Mouse (Mus musculus) limb, embryonic 13.5 days (tissue): ENCODE measurements around the gene Tjap1. TPM values are rescaled to one million over a fixed set of nuclear protein-coding genes. Genes with fewer than 3 reads are reported as not detected.

Source experiments
- ATAC-seq: fragments of 200-750 bp; cut with Nextera tagmentation; 2 replicates; pipeline ENCODE4 v1.8.0; 2017; ENCODE audit warnings: low read depth, moderate number of reproducible peaks, moderate TSS enrichment; ENCODE audit not compliant: low FRiP score
- H3K27ac ChIP-seq: fragments of 300-500 bp; sonication (generic); 2 replicates; pipeline ENCODE4 v1.5.1; 2015; ENCODE audit warnings: inconsistent platforms, mild to moderate bottlenecking, moderate library complexity
- H3K27me3 ChIP-seq: fragments of 300-500 bp; sonication (generic); 2 replicates; pipeline ENCODE4 v1.6.1; 2015; ENCODE audit warnings: mild to moderate bottlenecking, inconsistent platforms
- H3K36me3 ChIP-seq: fragments of 300-500 bp; sonication (generic); 2 replicates; pipeline ENCODE4 v1.6.1; 2015; ENCODE audit warnings: inconsistent platforms, mild to moderate bottlenecking, moderate library complexity
- H3K4me1 ChIP-seq: fragments of 300-500 bp; sonication (generic); 2 replicates; pipeline ENCODE4 v1.6.1; 2015; ENCODE audit warnings: inconsistent platforms
- H3K4me2 ChIP-seq: fragments of 300-500 bp; sonication (generic); replicated peaks from 2 replicates; pipeline ENCODE4 v1.6.1; 2015; ENCODE audit warnings: inconsistent platforms, mild to moderate bottlenecking, moderate library complexity
- H3K4me3 ChIP-seq: fragments of 300-500 bp; sonication (generic); 2 replicates; pipeline ENCODE4 v1.5.1; 2015; ENCODE audit warnings: moderate library complexity, mild to moderate bottlenecking, inconsistent platforms
- H3K9ac ChIP-seq: fragments of 300-500 bp; sonication (generic); 2 replicates; pipeline ENCODE4 v1.6.1; 2015; ENCODE audit warnings: mild to moderate bottlenecking, inconsistent platforms
- H3K9me3 ChIP-seq: fragments of 300-500 bp; sonication (generic); 2 replicates; pipeline ENCODE4 v1.6.1; 2016; ENCODE audit warnings: inconsistent platforms
- WGBS: fragments of 180-500 bp; shearing (Covaris S2); methylation state at CpG from one replicate; pipeline ENCODE4 v1.1.7; 2015; 5-methylcytosine and 5-hydroxymethylcytosine counted together
- polyA plus RNA-seq: library from polyadenylated mRNA; unstranded; fragments of >200 nt; fragmentation: Nextera tagmentation; extraction: Ambion mirVana; gene quantifications from 2 replicates; pipeline ENCODE4 v1.2.1, GENCODE M21; 2015

Tjap1 gene
- polyA plus RNA-seq, 1 experiment from 2014 or later: 68.2 TPM

DNA sequence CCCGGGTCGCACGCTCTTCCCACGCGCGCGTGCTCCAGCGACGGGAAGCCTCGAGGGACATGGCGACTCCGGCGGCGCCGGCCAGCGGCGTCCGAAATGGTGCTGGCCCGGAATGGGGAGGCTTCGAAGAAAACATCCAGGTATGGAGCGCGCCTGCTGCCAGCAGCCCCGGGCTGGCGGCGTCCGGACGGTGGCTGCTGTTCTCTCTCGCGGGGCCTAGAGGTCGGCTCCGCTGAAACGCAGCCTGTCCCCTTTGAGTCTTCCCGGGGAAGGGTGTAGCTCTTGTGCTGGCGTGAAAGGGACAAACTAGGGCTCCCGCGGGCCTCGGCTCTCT is 34.7 kb downstream of the Tjap1 start:
- ATAC-seq: peak; percentile 42; the same call in 1 of the 2 replicates
- Histone ChIP-seq H3K4me2 (peak overlapping the region; percentile 96), H3K4me1 (peaks cover 22% of the 10 kb centered on the region), H3K9ac (peak overlapping the region; percentile 97), H3K27me3 (no peaks in the 10 kb centered on the region), H3K9me3 (no peaks in the 10 kb centered on the region), H3K4me3 (peak overlapping the region; percentile 98), H3K36me3 (peaks cover 70% of the 10 kb centered on the region), H3K27ac (peak overlapping the region; percentile 70)
- under 1% methylated on average over 36 of the region's 37 CpGs for WGBS

- Histone ChIP-seq H3K9me3 (no peaks in the 10 kb centered on the region), H3K9ac (peak within 1 kb of the TSS; percentile 97), H3K4me2 (peak within 1 kb of the TSS; percentile 96), H3K27ac (peak within 1 kb of the TSS; percentile 70), H3K4me3 (peak within 1 kb of the TSS; percentile 98), H3K4me1 (peaks cover 21% of the 10 kb centered on the region), H3K36me3 (peaks cover 75% of the 10 kb centered on the region), H3K27me3 (no peaks in the 10 kb centered on the region)
- WGBS: under 1% methylated on average over 53 of the region's 53 CpGs
- ATAC-seq: peak; percentile 92
Observed at GRCm38 (mm10) chr17:46247512-46248188, 35.2 kb downstream of the Tjap1 start, which contains the start of the genes Polr1c and Yipf3. TSS of gene Polr1c (minus strand) at chr17:46248054. TSS of gene Yipf3 (plus strand) at chr17:46248080.

DNA sequence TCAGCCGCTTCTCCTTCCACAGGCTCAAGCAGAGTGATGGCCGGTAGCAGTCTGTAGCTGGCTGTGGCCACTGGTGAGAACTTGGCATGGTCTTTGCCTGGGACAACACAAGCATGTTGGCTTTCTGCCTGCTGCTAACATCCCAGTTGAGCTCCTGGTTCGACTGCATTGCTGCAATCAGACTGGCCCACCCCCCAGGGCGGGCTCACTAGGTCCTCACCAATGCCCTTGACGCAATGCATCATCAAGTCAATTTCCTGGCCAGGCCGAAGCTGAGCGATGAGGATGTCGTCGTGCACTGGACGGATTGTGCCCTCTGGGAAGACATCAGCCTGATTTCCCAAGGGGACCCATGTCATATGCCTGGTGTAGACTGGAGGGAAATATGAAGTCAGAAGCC is 38.2 kb downstream of the Tjap1 start:
- Histone ChIP-seq H3K4me1 (peaks cover 20% of the 10 kb centered on the region), H3K9ac (0 out of 2 replicates have a peak overlapping the region, but pooled peaks have one; percentile 8), H3K9me3 (no peaks in the 10 kb centered on the region), H3K4me3 (no peak overlapping the region), H3K27ac (no peak overlapping the region), H3K36me3 (peaks cover 75% of the 10 kb centered on the region), H3K27me3 (no peaks in the 10 kb centered on the region), H3K4me2 (no peak overlapping the region)
- ATAC-seq: no peak
- WGBS: 80% methylated on average over 10 of the region's 10 CpGs

- ATAC-seq: no peak
- Histone ChIP-seq H3K9ac (no peak overlapping the region), H3K27me3 (no peaks in the 10 kb centered on the region), H3K27ac (no peak overlapping the region), H3K4me3 (no peak overlapping the region), H3K36me3 (peaks cover 76% of the 10 kb centered on the region), H3K4me2 (no peak overlapping the region), H3K4me1 (peaks cover 10% of the 10 kb centered on the region), H3K9me3 (no peaks in the 10 kb centered on the region)
- WGBS: 74% methylated on average over 2 of the region's 2 CpGs
Observed at GRCm38 (mm10) chr17:46243624-46244023, 39.2 kb downstream of the Tjap1 start.

DNA sequence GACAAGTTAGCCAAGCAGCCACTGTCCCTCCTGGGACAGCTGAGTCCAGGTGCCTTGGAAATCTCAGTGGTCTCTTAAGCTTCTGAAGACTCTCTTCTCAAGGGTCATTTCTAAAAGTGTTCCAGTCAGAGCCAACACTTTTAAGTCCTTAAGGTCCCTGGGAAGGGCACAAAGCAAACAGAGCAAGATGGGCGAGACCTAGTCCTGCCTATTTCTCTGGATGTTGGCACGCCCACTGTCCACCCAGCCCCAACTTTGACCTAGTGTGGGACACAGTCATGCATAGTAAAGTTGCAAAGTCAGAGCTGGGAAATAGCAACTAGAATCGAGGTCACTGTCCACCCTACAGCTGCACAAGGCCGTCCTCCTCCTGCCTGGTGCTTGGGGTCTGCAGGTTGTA is 39.8 kb downstream of the Tjap1 start:
- Histone ChIP-seq H3K36me3 (peaks cover 82% of the 10 kb centered on the region), H3K4me3 (no peak overlapping the region), H3K9me3 (no peaks in the 10 kb centered on the region), H3K27ac (no peak overlapping the region), H3K4me2 (no peak overlapping the region), H3K27me3 (no peaks in the 10 kb centered on the region), H3K9ac (no peak overlapping the region), H3K4me1 (peaks cover 8% of the 10 kb centered on the region)
- 87% methylated on average over 4 of the region's 4 CpGs for WGBS
- ATAC-seq: no peak

DNA sequence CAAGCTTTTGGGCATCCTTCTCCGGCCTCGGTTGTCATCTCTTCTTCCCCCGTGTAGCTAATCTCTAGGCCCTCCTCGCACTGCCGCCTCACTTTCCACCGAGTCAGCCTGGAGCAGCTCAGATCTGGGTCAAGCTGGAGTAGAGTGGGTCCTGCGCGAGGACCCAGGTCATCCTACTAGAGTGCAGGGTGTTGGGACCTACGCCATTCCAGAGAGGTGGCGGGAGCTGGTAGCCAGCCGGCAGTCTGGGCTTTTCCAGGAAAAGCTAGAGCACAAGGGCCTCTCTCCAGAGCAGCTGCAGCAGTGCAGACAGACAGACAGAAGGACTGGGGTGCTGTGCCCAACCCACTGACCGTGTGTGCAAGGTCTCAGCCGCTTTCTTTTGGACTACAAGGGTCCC is 40.6 kb downstream of the Tjap1 start:
- Histone ChIP-seq H3K4me1 (peaks cover 8% of the 10 kb centered on the region), H3K9ac (no peak overlapping the region), H3K4me2 (no peak overlapping the region), H3K36me3 (peaks cover 89% of the 10 kb centered on the region), H3K4me3 (no peak overlapping the region), H3K27me3 (no peaks in the 10 kb centered on the region), H3K27ac (no peak overlapping the region), H3K9me3 (no peaks in the 10 kb centered on the region)
- WGBS: 86% methylated on average over 13 of the region's 13 CpGs
- ATAC-seq: no peak

GRCm38 (mm10) chr17:46241471-46241870 is 41.4 kb downstream of the Tjap1 start:
- 67% methylated on average over 11 of the region's 11 CpGs for WGBS
- ATAC-seq: no peak
- Histone ChIP-seq H3K27me3 (no peaks in the 10 kb centered on the region), H3K9ac (no peak overlapping the region), H3K9me3 (no peaks in the 10 kb centered on the region), H3K4me3 (no peak overlapping the region), H3K4me2 (no peak overlapping the region), H3K36me3 (peaks cover 97% of the 10 kb centered on the region), H3K4me1 (peaks cover under 1% of the 10 kb centered on the region), H3K27ac (no peak overlapping the region)

DNA sequence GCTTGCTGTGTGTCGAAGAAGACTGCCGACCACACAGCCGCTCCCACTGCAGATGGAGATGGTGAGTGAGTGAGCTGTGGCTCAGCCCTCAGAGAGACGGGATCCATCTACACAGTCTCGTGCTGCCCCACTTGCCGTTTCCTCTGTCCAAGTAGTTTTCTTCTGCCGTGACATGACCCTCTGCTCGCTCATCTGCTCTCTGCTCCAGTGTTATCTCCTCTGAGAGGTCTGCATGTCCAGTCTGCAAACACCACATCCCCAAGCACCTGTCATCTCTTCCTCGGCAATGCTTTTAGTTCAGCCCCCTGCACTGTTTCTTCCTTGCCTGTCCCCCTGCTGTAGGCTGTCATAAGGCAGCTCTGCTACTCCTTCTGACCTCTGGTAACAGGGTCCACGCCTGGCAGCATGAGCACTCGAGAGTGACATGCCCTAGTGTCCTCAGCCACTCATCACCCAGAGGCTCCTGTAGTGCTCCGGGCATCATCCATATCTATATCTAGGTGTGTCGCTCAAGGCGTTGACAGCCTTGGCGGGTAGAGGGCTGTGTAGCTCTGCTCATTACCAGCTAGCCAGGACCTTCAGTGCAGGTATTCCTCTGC is 43.2 kb downstream of the Tjap1 start:
- no peaks in the 10 kb centered on the region for H3K27me3 ChIP-seq
- no peaks in the 10 kb centered on the region for H3K9me3 ChIP-seq
- H3K4me1 ChIP-seq: no peaks in the 10 kb centered on the region
- no peak for ATAC-seq
- H3K36me3 ChIP-seq: peaks cover 92% of the 10 kb centered on the region
- no peak overlapping the region for H3K9ac ChIP-seq
- H3K27ac ChIP-seq: no peak overlapping the region
- no peak overlapping the region for H3K4me2 ChIP-seq
- WGBS: 94% methylated on average over 15 of the region's 15 CpGs
- no peak overlapping the region for H3K4me3 ChIP-seq

DNA sequence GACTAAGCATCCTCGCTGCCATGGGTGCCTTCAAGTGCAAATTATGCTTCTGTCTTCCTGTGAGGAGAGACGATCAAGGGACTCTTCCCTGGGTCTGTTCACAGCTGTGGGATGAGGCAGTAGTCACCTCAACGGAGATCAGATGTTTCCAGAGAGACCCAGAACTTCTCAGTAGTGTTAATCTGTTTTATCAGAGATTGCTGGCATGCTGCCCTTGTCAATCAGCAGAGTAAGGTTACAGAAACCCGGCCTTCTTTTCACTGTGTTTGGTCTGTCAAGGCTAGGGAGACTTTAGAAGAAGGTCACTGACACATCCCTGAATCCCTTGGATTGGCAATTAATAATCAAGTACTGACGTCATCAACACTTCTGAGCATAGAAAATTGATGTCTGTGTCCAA is 45.3 kb downstream of the Tjap1 start:
- no peaks in the 10 kb centered on the region for H3K27me3 ChIP-seq
- no peak for ATAC-seq
- no peak overlapping the region for H3K4me3 ChIP-seq
- no peak overlapping the region for H3K27ac ChIP-seq
- H3K9me3 ChIP-seq: no peaks in the 10 kb centered on the region
- no peak overlapping the region for H3K9ac ChIP-seq
- 83% methylated on average over 5 of the region's 5 CpGs for WGBS
- peaks cover 91% of the 10 kb centered on the region for H3K36me3 ChIP-seq
- no peak overlapping the region for H3K4me2 ChIP-seq
- no peaks in the 10 kb centered on the region for H3K4me1 ChIP-seq

DNA sequence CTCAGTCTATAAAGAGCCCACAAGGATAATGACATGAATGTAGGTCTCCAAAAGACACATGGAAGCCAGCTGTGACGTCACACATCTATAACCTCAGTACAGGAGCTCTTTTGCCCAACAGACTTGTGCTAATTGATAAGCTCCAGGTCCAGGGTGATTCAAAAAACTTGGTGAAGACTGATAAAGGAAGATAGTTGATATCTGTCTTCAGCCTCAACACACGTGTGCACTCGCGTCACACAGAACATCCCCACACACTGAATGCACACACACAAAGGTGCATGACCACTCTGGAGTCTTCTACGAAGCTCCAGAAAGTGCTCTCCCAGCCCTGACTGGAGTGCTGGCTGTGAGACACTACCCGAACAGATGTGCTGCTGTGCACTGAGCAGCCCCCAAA is 45.7 kb downstream of the Tjap1 start:
- Histone ChIP-seq H3K4me3 (no peak overlapping the region), H3K36me3 (peaks cover 91% of the 10 kb centered on the region), H3K9ac (no peak overlapping the region), H3K9me3 (no peaks in the 10 kb centered on the region), H3K27me3 (no peaks in the 10 kb centered on the region), H3K4me2 (no peak overlapping the region), H3K4me1 (no peaks in the 10 kb centered on the region), H3K27ac (no peak overlapping the region)
- 89% methylated on average over 6 of the region's 6 CpGs for WGBS
- no peak for ATAC-seq

- no peak overlapping the region for H3K4me2 ChIP-seq
- H3K36me3 ChIP-seq: peaks cover 90% of the 10 kb centered on the region
- H3K4me1 ChIP-seq: no peaks in the 10 kb centered on the region
- no peak for ATAC-seq
- H3K4me3 ChIP-seq: no peak overlapping the region
- no peak overlapping the region for H3K9ac ChIP-seq
- H3K27ac ChIP-seq: no peak overlapping the region
- 77% methylated on average over 1 of the region's 1 CpGs for WGBS
- no peaks in the 10 kb centered on the region for H3K27me3 ChIP-seq
- no peaks in the 10 kb centered on the region for H3K9me3 ChIP-seq
Observed at GRCm38 (mm10) chr17:46236067-46236466, 46.8 kb downstream of the Tjap1 start.

- Histone ChIP-seq H3K4me1 (no peaks in the 10 kb centered on the region), H3K9ac (no peak overlapping the region), H3K4me3 (no peak overlapping the region), H3K36me3 (peaks cover 99% of the 10 kb centered on the region), H3K9me3 (no peaks in the 10 kb centered on the region), H3K27ac (no peak overlapping the region), H3K4me2 (no peak overlapping the region), H3K27me3 (no peaks in the 10 kb centered on the region)
- 45% methylated on average over 7 of the region's 7 CpGs for WGBS
- ATAC-seq: no peak
Observed at GRCm38 (mm10) chr17:46227576-46227975, 55.2 kb downstream of the Tjap1 start.

DNA sequence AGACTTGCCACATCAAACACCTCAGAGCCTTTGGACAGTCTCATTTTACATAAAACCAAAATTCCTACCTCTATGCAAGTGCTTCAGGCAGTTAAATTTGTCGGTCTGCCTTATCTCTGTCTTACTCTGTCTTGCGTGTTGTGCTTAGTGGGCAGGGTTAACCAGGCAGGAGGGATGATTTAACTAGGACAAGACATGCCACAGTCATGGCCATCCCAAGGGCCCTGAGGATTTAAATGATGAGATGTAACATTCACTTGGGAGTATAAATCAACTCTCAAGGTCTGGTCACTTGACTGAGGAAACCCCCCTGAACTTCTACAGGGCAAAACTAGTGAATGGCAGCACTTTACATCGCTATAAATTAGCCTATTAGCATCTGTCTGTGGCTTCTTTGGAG is 61.2 kb downstream of the Tjap1 start:
- no peak overlapping the region for H3K27ac ChIP-seq
- H3K4me2 ChIP-seq: no peak overlapping the region
- WGBS: 89% methylated on average over 3 of the region's 3 CpGs
- H3K4me1 ChIP-seq: no peaks in the 10 kb centered on the region
- no peak overlapping the region for H3K4me3 ChIP-seq
- H3K9me3 ChIP-seq: no peaks in the 10 kb centered on the region
- H3K9ac ChIP-seq: no peak overlapping the region
- no peaks in the 10 kb centered on the region for H3K27me3 ChIP-seq
- peaks cover 100% of the 10 kb centered on the region for H3K36me3 ChIP-seq
- no peak for ATAC-seq
